Mouse (Mus musculus) 3T3-L1 (cell line): ENCODE data around the gene Olfr609.
"Not testable (repeated sequence)": the region's sequence is repeated elsewhere in the genome, so short reads cannot be mapped to it uniquely, and the experiment has no call there.

ENCODE experiments used
- DNase-seq: peaks from one replicate; pipeline ENCODE4 v3.0.0-alpha.2; 2015; ENCODE audit warnings: low read depth, low spot score

Olfr609 gene

GRCm38 (mm10) chr7:103497962-103498361, at the start of gene Olfr609:
Gene Olfr609 (minus strand): TSS chr7:103498062.
- DNase-seq: no peak

- not testable (repeated sequence) for DNase-seq
These were observed 44.8 kb upstream of the Olfr609 start, which contains the start of gene Olfr612 for GRCm38 (mm10) chr7:103542617-103543016. Gene Olfr612 (minus strand): TSS chr7:103542717.

GRCm38 (mm10) chr7:103520746-103521145, 22.9 kb upstream of the Olfr609 start, which contains the start of gene Olfr611:
Gene Olfr611 (minus strand): TSS chr7:103520846.
- not testable (repeated sequence) for DNase-seq

- no peak for DNase-seq
These were observed 14.2 kb upstream of the Olfr609 start, which contains the start of gene Olfr610 for GRCm38 (mm10) chr7:103512022-103512421. Gene Olfr610 (minus strand): TSS chr7:103512122.

- DNase-seq: not testable (repeated sequence)
These were observed 20.8 kb downstream of the Olfr609 start for GRCm38 (mm10) chr7:103477106-103477505.

- no peak for DNase-seq
These were observed 28.3 kb downstream of the Olfr609 start, which contains the start of gene Olfr608 for GRCm38 (mm10) chr7:103469577-103469976. Gene Olfr608 (plus strand): TSS chr7:103469877.

- DNase-seq: no peak
These were observed 37.3 kb downstream of the Olfr609 start for GRCm38 (mm10) chr7:103460590-103460989.

GRCm38 (mm10) chr7:103448746-103449145, 49.1 kb downstream of the Olfr609 start, which contains the start of gene Olfr606:
Gene Olfr606 (plus strand): TSS chr7:103449046.
- no peak for DNase-seq

- no peak for DNase-seq
These were observed 52.5 kb downstream of the Olfr609 start, which contains the start of gene Olfr605 for GRCm38 (mm10) chr7:103445339-103445738. Gene Olfr605 (minus strand): TSS chr7:103445439.
